Mouse (Mus musculus) mature B cell (primary cell): Measurements from ENCODE around the gene Ppp1r32.

ENCODE experiments used
- in situ Hi-C: fragments of 300-500 bp; cut with MboI; formaldehyde crosslinking; loops from 2 replicates; pipeline ENCODE4 v1.14.3; 2019

Gene Ppp1r32

DNA sequence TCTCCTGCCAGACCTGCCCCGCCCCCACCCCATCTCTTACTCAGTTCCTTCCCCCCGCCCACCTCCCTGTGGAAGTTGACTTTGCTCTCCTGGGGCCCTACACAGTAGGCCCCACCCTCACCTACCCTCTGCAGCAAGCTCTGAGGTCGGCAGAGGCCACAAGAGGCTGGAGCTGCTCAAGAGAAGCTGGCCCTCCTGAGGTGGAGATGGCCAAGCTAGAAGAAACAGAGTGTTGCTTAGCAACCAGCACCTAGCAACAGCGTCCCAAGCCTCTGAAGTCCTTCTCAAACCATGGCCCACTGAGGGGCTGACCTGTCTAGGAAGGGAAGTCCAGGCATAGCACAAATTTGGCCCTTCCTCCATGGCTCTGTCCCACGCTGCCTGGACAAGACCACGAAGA, at the start of gene Ppp1r32:
Ppp1r32 (minus strand) TSS at position 226 of the 400 bp plus-strand sequence.
- in situ Hi-C loops: loop anchor here (5.0 kb wide), 1 partner anchor 40 kb away; no protein-coding TSS in a partner anchor

DNA sequence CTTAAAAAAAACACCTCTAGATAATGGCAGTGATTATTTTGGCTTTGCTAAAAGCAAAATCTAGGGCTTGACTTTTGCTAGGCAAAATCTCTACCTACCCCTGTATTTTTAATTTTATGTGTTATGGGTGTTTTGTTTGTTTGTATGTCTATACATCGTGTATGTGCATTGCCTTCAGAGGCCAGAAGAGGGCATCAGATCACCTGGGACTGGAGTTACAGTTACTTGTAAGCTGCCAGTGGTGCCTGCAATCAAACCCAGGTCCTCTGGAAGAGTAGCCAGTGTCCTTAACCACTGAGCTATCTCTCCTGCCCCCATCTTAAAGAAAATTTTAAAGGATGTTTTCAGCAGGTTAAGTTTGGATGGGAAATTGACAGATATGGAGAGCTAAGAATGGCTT, 47.4 kb upstream of the Ppp1r32 start:
- in situ Hi-C loops: no loop called here

- in situ Hi-C loops: no loop called here
Observed at GRCm38 (mm10) chr19:10525910-10526309, 43.2 kb upstream of the Ppp1r32 start, which contains the start of gene Sdhaf2. Gene Sdhaf2 (minus strand): TSS chr19:10526142.

GRCm38 (mm10) chr19:10525106-10525901, 42.6 kb upstream of the Ppp1r32 start, which contains the start of gene Cpsf7:
Gene Cpsf7 (plus strand): TSS chr19:10525266.
- in situ Hi-C loops: no loop called here

- in situ Hi-C loops: no loop called here
Observed at GRCm38 (mm10) chr19:10524784-10525105, 42.0 kb upstream of the Ppp1r32 start.

GRCm38 (mm10) chr19:10523483-10524080, 40.9 kb upstream of the Ppp1r32 start:
- in situ Hi-C loops: no loop called here

DNA sequence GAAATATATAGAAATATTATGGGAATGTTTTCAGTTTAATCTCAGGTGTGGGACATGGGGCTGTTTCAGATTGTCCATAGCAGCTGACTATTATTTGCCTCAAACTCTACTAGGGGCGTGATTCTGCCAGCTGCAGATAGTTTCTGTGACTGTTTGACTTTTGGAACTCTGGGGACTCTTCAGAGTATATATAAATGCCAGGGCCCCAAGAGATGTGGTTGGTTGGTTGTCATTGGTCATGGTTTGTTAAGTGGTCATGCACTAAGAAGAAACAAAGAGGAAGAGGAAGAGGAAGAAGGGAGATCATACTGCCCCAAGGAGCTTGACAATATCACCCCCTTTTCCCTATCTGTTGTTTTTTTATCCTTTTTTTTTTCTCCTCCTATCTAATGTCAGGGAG, 39.2 kb upstream of the Ppp1r32 start:
- in situ Hi-C loops: no loop called here

DNA sequence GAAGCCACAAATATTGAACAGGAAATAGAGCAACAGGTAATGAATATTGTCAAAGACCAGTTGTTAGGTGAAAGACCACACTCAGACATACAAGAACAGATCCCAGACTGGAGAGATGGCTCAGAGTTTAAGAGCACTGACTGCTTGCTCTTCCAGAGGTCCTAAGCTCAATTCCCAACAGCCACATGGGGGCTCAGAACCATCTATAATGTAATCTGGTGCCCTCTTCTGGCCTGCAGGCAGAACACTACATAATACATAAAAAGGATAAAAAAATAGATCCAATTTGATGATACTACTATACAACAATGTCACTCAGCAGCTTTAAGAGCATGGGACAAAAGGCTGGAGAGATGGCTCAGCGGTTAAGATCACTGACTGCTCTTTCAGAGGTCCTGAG, 37.6 kb upstream of the Ppp1r32 start:
- in situ Hi-C loops: no loop called here

DNA sequence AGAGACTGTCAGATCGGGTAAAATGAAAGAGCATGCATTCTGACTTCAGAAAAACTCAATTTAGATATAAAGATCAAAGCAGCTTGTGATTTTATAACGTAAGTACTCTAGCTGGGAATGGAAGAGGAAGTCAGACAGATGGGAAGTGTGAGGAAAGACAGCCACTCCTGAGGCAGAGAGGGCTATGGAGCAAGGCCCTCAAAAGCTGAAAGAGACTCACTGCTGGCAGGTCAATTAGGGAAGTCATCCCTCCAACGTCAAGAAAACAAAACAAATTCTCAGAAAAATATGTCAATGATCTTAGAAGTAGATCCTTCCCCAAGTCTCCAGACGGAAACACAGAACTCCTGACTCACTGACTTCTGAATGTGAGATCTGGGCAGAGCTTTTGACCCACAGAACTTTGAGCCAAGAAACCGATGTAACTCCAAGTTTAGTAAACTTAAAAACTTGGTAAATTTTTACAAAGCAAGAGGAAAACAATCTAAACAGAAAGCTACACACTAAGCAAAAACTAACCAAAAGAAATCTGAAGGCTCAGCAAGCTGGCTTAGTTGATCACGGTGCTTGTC, 28.1 kb upstream of the Ppp1r32 start:
- in situ Hi-C loops: no loop called here

DNA sequence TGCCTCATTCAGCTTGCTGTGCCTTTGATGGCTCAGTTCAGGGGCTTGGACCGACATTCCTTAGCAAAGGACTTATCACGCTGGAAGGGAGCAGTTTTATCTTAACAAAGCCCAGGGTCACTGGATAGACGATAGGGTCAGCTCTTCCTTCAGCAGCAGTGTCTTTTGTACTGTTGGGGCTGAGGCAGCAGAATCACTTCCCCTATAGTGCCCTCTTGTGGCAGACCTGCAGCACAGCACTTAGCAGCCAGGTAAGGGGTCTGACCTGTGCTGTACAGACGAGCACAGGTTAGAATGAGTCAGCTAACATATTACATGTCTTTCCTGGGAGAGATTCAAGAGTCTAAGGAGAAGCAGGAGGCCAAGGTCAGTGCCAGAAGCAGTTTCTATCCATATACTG, 19.8 kb upstream of the Ppp1r32 start:
- in situ Hi-C loops: no loop called here

DNA sequence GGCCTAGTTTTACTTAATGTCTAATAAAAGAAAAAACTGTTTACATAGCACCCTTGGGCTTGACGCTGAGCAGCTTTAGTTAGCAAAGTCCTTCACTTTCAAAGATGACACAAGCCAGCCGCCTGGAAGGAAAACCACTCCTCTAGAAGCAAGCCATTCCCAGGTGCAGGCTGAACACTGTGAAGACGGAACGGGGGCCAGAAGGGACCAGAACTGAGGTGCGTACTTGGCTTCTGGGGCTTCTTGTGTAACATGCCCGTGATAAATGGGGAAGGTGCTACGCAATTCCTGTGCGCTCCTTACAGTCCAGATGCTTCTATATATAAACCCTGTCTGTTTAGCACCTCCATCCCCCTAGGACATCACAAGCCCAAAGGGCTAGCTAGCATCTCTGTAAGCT, 17.9 kb upstream of the Ppp1r32 start:
- in situ Hi-C loops: no loop called here

DNA sequence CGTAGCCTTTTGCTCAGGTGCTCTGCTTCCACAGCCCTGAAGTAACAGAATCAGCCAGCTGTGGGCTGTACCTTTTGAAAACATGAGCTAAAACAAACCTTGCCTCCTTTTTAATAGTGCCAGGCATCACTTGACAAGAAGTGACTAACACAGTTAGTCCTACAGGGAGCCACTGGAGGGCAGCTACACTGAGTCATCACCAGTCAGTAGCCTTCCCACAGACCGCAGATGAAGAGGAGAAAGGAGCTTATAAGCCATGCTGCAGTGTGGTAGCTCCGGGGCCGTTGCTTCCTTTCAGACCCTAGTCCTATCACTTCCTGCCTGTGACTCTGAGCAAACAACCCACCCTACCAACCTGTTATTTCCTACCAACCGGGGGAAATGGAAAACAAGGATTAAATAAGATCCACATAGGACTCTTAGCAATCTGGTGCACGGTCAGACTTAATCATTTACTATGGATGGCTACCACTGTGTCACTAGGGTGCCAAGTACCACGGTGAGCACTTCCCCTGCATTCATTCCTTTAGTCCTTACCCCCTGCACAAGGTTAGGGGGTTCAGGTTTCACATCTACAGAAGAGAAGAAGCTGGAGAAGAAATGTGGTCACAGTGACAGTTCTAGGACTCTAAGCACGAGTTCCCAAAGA, 14.9 kb upstream of the Ppp1r32 start:
- in situ Hi-C loops: no loop called here

- in situ Hi-C loops: no loop called here
Observed at GRCm38 (mm10) chr19:10496976-10497375, 14.2 kb upstream of the Ppp1r32 start.

DNA sequence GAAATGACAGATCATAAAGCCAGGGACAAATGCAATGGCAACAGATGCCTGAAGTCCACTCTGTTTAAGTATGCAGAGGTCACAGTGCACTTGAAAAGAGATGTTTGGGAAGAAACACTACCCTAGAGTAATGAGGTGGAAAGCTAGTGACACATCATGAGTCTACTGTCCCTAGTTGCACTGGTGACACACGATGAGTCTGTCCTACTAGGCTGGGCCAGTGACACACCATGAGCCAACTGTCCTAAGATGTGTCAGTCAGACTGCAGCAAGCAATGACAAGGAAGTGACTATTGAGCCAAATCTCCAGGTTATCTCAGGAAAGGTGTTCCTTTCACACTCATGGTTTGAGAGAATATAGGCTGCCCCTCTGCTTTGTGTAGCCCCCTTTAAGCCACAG, 12.9 kb upstream of the Ppp1r32 start:
- in situ Hi-C loops: no loop called here

GRCm38 (mm10) chr19:10486264-10486738, 3.6 kb upstream of the Ppp1r32 start:
- in situ Hi-C loops: no loop called here

GRCm38 (mm10) chr19:10479541-10479940, 3.2 kb downstream of the Ppp1r32 start:
- in situ Hi-C loops: no loop called here

DNA sequence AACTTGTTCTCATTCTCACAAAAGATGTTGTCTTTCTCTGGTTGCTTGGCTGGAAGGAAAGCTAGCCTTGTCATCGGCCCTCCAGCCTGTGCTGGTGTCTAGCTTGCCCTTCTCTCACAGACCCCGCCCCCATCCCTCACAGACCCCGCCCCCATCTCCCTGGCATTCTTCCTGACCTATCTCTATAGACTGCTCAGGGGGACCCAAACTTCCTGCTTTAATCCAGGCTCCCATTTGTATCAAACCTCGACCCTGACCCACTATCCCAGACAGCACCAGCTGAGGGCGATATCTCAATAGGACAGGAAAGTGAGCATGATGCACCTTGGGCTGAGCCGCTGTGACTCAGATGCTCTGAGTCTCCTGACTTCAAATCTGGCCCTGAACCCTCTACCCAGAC, 8.9 kb downstream of the Ppp1r32 start:
- in situ Hi-C loops: no loop called here

- in situ Hi-C loops: no loop called here
Observed at GRCm38 (mm10) chr19:10472958-10473357, 9.8 kb downstream of the Ppp1r32 start.

DNA sequence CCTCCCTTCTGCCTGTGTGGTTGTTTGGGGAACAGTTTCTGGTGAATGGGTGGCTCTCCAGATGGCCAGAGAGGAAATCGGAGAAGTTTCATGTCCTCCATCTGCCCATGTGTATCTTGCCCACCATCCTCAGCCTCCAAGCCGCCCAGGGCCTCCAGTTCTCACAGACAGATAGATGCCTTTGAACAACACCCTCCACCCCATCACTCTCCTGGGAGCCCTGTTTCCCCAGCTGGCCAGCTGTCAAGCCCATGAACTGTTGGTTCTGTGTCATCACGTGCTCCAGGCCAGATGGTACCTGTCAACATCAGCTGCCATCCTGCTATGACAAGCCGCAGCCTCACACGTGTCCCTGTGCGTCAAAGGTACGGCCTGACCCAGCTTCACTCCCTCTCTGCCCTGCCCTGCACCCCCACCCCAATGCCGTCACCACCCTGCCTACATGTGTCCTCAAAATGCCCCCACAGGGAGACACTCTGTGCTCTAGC, 13.5 kb downstream of the Ppp1r32 start:
- in situ Hi-C loops: no loop called here

GRCm38 (mm10) chr19:10464427-10464826, 18.3 kb downstream of the Ppp1r32 start:
- in situ Hi-C loops: no loop called here

DNA sequence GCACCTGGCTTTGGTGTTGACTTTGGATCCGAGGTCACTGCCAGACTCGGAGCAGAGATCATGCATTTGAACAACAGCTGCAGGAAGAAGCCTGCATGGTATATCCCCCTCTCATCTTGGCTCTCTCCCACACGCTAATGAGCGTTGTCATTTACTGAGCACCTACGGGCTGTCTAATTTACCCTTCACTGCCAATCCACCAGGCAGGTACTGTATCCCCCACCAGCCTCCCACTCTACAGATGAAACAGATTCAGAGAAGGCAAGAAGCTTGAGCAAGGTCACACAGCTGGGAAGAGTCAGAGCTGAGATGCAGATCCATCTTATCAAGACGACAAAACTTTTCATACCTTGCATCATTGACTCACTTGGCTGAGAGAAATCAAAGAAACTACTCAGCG, 21.1 kb downstream of the Ppp1r32 start:
- in situ Hi-C loops: no loop called here

- in situ Hi-C loops: no loop called here
Observed at GRCm38 (mm10) chr19:10459907-10460306, 22.8 kb downstream of the Ppp1r32 start.
